In the genomic region with DNA sequence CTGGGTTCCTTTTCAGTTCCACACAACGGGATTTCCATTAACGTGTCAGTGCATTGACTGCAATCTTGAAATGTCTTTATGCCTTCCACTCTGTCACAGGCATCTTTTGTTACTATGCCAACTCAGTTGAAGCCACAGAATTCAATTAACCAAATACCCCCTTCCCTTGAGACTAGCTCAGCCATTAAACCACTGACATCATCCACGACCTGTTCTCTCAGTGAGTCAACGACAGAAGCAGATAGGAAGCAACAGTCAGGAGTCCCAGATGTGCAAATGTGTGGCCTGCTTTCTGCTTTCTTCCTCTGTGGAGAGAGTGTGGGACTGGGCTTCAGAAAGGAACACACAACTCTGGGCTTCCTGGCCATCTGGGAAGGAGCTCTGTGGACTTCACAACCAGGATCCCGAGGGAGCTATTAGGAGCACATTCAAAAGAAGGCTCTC, we compare ENCODE assay signal across 9 mouse cellular contexts. TPM values are rescaled to one million over a fixed set of nuclear protein-coding genes. Genes with fewer than 3 reads are reported as not detected.
DNase-seq lines count a peak whose midpoint lies in the region; ATAC-seq lines count a peak whose summit lies in the region.
"Had no signal": no experiment of that assay in that cellular context is flagged by ENCODE, and none has a peak within 500 bp of the region (broad histone marks: within the 10 kb centered on the region; RNA-seq: fewer than 3 reads in every experiment).

No protein-coding gene starts in this region.

- ATAC-seq in hindbrain, embryonic 15.5 days (ENCODE audit: low FRiP score, low read depth), result peak; percentile 71
- no peak for ATAC-seq in CD4-positive, CD25-positive, alpha-beta regulatory T cell, adult 4 months

- 30% methylated on average over 5 of the region's 5 CpGs for WGBS in hindbrain, embryonic 15.5 days

- H3K4me1 ChIP-seq in hindbrain, embryonic 15.5 days (replicated peaks), result no peaks in the 10 kb centered on the region
- H3K4me1 ChIP-seq: lung, embryonic 15.5 days had no signal

- H3K4me3 ChIP-seq in hindbrain, embryonic 15.5 days, result no peak overlapping the region
- H3K4me3 ChIP-seq: lung, embryonic 15.5 days had no signal

- no peak overlapping the region for H3K9ac ChIP-seq in hindbrain, embryonic 15.5 days
- H3K9ac ChIP-seq: lung, embryonic 15.5 days had no signal

- H3K27me3 ChIP-seq in hindbrain, embryonic 15.5 days, result no peaks in the 10 kb centered on the region
- H3K27me3 ChIP-seq: lung, embryonic 15.5 days had no signal

- H3K9me3 ChIP-seq in hindbrain, embryonic 15.5 days, result no peaks in the 10 kb centered on the region
- H3K9me3 ChIP-seq: lung, embryonic 15.5 days had no signal

- peak; percentile 9 to 53 for DNase-seq in heart, adult 18-20 months
- DNase-seq in heart, postnatal 25 days (ENCODE audit: low spot score), result no peak
- DNase-seq in 3134 (ENCODE audit: extremely low read depth, insufficient read length, low spot score), result peak; percentile 5
- DNase-seq in B cell, adult 2 months, result peak; percentile 38 to 48
- DNase-seq in frontal cortex, postnatal 10 days (ENCODE audit: low spot score in 2 of 2), result no peak
- DNase-seq: kidney, postnatal 4 days had no signal

- no peak overlapping the region for H3K27ac ChIP-seq in hindbrain, embryonic 15.5 days (replicated peaks)
- H3K27ac ChIP-seq: lung, embryonic 15.5 days had no signal

- intact Hi-C loops in heart, postnatal 25 days (cut with DNase I), result loop anchor here (5.0 kb wide), 1 partner anchor 36 kb away; no protein-coding TSS in a partner anchor

- no peaks in the 10 kb centered on the region for H3K36me3 ChIP-seq in hindbrain, embryonic 15.5 days
- H3K36me3 ChIP-seq: lung, embryonic 15.5 days had no signal

- H3K4me2 ChIP-seq in hindbrain, embryonic 15.5 days, result no peak overlapping the region
- H3K4me2 ChIP-seq: lung, embryonic 15.5 days had no signal

RNA-seq across cellular contexts. Expression of gene Ywhaq, which starts 46.0 kb away (rescaled TPM):
- total RNA-seq in heart, adult 18-20 months (2021), result 10 to 100 TPM; 69.8 to 76.4 TPM
- total RNA-seq in heart, postnatal 25 days (2021), result 10 to 100 TPM; 65.3 to 81.2 TPM
- 1,073 and 1,087 TPM in 2 replicates for polyA plus RNA-seq in hindbrain, embryonic 15.5 days (2015; fragmentation: Nextera tagmentation; extraction: Ambion mirVana)
- polyA plus RNA-seq in CD4-positive, CD25-positive, alpha-beta regulatory T cell, adult 4 months (2017; shearing (Covaris generic)), result 100 to 1,000 TPM; 210 to 222 TPM

Comparison
In these comparisons a context has a peak if more than half of its experiments do, and no peak if none do; other contexts are left out.
1. DNase-seq: peak in heart, adult 18-20 months (2 of 2), 3134 (single experiment) and B cell, adult 2 months (2 of 2); none in heart, postnatal 25 days (single experiment) and frontal cortex, postnatal 10 days (0 of 2).